Mouse (Mus musculus) mouse trophoblast stem cell (cell line): Measurements from ENCODE around the gene Cdk5rap1.
"Not testable (repeated sequence)": the region's sequence is repeated elsewhere in the genome, so short reads cannot be mapped to it uniquely, and the experiment has no call there.

Source experiments
- in situ Hi-C, 2 experiments: fragments of 300-500 bp; cut with MseI, MboI; formaldehyde crosslinking; loops; 2 replicates in 1 of 2; 3 replicates in 1 of 2; pipeline ENCODE4 v1.15.1; 2025

Cdk5rap1 gene

GRCm38 (mm10) chr2:154374807-154375601 is 2.2 kb upstream of the Cdk5rap1 start:
- in situ Hi-C loops: loop anchor here (10.0 kb wide), 2 partner anchors 160 to 170 kb away; no protein-coding TSS in a partner anchor

- in situ Hi-C loops: loop anchor here (10.0 kb wide), 2 partner anchors 159 to 169 kb away; no protein-coding TSS in a partner anchor
Measured at GRCm38 (mm10) chr2:154373961-154374632, 1.3 kb upstream of the Cdk5rap1 start.

GRCm38 (mm10) chr2:154372151-154372829 is 520 bp downstream of the Cdk5rap1 start:
- in situ Hi-C loops: loop anchor here (10.0 kb wide), 2 partner anchors 157 to 167 kb away; no protein-coding TSS in a partner anchor

GRCm38 (mm10) chr2:154367510-154367909 is 5.3 kb downstream of the Cdk5rap1 start:
- in situ Hi-C loops: no loop called here

GRCm38 (mm10) chr2:154354000-154354425 is 18.8 kb downstream of the Cdk5rap1 start:
- in situ Hi-C loops: not testable (repeated sequence)

GRCm38 (mm10) chr2:154348152-154348551 is 24.7 kb downstream of the Cdk5rap1 start:
- in situ Hi-C loops: no loop called here

- in situ Hi-C loops: no loop called here
Measured at GRCm38 (mm10) chr2:154339356-154339755, 33.5 kb downstream of the Cdk5rap1 start.

GRCm38 (mm10) chr2:154338161-154338560 is 34.6 kb downstream of the Cdk5rap1 start:
- in situ Hi-C loops: no loop called here

- in situ Hi-C loops: no loop called here
Measured at GRCm38 (mm10) chr2:154335572-154335971, 37.2 kb downstream of the Cdk5rap1 start.

- in situ Hi-C loops: no loop called here
Measured at GRCm38 (mm10) chr2:154326852-154327251, 46.0 kb downstream of the Cdk5rap1 start.

GRCm38 (mm10) chr2:154313771-154314170 is 59.0 kb downstream of the Cdk5rap1 start:
- in situ Hi-C loops: not testable (repeated sequence)

- in situ Hi-C loops: not testable (repeated sequence)
Measured at GRCm38 (mm10) chr2:154306927-154307326, 65.9 kb downstream of the Cdk5rap1 start, which contains the start of gene Bpifb9b. TSS of gene Bpifb9b (plus strand) at chr2:154307227.

GRCm38 (mm10) chr2:154304604-154305003 is 68.2 kb downstream of the Cdk5rap1 start:
- in situ Hi-C loops: not testable (repeated sequence)

GRCm38 (mm10) chr2:154301763-154302162 is 71.0 kb downstream of the Cdk5rap1 start:
- in situ Hi-C loops: no loop called here

- in situ Hi-C loops: no loop called here
Measured at GRCm38 (mm10) chr2:154300496-154300895, 72.3 kb downstream of the Cdk5rap1 start.

- in situ Hi-C loops: loop anchor here in 1 of 2 experiments (5.0 kb wide), 1 partner anchor 77 kb away; no protein-coding TSS in a partner anchor
Measured at GRCm38 (mm10) chr2:154294746-154295145, 78.1 kb downstream of the Cdk5rap1 start.

GRCm38 (mm10) chr2:154292833-154293232 is 80.0 kb downstream of the Cdk5rap1 start:
- in situ Hi-C loops: loop anchor here in 1 of 2 experiments (5.0 kb wide), 1 partner anchor 76 kb away; no protein-coding TSS in a partner anchor

- in situ Hi-C loops: loop anchor here in 1 of 2 experiments (5.0 kb wide), 1 partner anchor 75 kb away; no protein-coding TSS in a partner anchor
Measured at GRCm38 (mm10) chr2:154291866-154292265, 80.9 kb downstream of the Cdk5rap1 start.
